In the genomic region with DNA sequence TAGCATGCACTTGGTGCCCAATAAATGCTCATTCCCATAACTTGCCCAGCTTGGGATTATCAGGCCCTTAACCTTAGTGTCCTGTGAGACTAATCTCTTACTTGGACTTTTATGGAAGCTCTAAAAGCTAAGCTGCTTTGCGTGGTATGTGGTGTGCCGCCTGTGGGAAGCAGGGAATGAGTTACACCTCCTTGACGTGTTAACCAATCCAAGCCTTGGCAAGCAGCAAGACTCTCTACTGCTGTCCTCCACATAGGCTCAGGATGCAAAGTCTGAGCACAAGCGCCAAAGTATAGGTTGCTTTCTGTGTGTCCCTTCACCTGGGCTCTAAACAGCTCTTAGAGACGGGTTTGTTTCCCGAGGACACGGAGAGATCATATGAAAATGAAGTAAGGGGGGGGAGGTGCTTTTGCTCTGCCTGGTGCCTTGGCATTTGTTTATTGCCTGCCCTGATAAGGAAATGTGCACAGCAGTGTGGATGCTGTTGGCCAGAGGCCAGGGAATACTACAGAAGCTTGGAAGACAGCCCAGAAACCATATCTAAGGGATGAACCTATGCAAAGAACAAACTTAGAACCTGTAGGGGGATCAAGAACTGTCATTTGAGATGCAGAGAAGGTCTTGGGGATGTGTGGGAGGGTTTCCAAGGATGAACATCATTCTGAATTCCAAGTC, we compare ENCODE assay signal across 16 mouse cellular contexts.
DNase-seq lines count a peak whose midpoint lies in the region; ATAC-seq and TF ChIP-seq lines count a peak whose summit lies in the region.
"Had no signal": no experiment of that assay in that cellular context is flagged by ENCODE, and none has a peak within 500 bp of the region (broad histone marks: within the 10 kb centered on the region; RNA-seq: fewer than 3 reads in every experiment).

No protein-coding gene starts in this region.

- H3K27me3 ChIP-seq in heart, embryonic 14.5 days (ENCODE audit: control insufficient read depth, insufficient read depth, low read length): no peaks in the 10 kb centered on the region
- no peaks in the 10 kb centered on the region for H3K27me3 ChIP-seq in lung, embryonic 14.5 days (ENCODE audit: insufficient read depth, low read length)
- H3K27me3 ChIP-seq in lung, postnatal 0 days (replicated peaks; ENCODE audit: insufficient read depth, low read length): no peaks in the 10 kb centered on the region
- H3K27me3 ChIP-seq in intestine, postnatal 0 days (replicated peaks; ENCODE audit: control insufficient read depth, insufficient read depth, low read length): no peaks in the 10 kb centered on the region

- peak overlapping the region in 1 of 2 experiments; percentile 62; a peak in 2 of 4 replicates for H3K27ac ChIP-seq in heart, embryonic 14.5 days (replicated peaks in 1 of 2; ENCODE audit: control insufficient read depth in 1 of 2, insufficient read depth in 1 of 2, low read depth in 2 of 2, low read length in 2 of 2)
- H3K27ac ChIP-seq in lung, embryonic 14.5 days (ENCODE audit: low read depth): no peak overlapping the region
- H3K27ac ChIP-seq in lung, postnatal 0 days (ENCODE audit: low read length): no peak overlapping the region
- no peak overlapping the region for H3K27ac ChIP-seq in intestine, postnatal 0 days (ENCODE audit: low read depth, low read length)
- H3K27ac ChIP-seq: gastrocnemius, adult 2 months; heart, embryonic 10.5 days; midbrain, embryonic 10.5 days had no signal

- intact Hi-C loops in heart, postnatal 36 days (cut with DNase I): no loop called here
- intact Hi-C loops in left cerebral cortex, postnatal 4 days (cut with DNase I): no loop called here

- 56% methylated on average over 7 of the region's 7 CpGs for WGBS in heart, embryonic 14.5 days
- 58% methylated on average over 7 of the region's 7 CpGs for WGBS in lung, embryonic 14.5 days
- 60% methylated on average over 7 of the region's 7 CpGs for WGBS in lung, postnatal 0 days
- WGBS in intestine, postnatal 0 days: 75% methylated on average over 7 of the region's 7 CpGs

- H3K4me3 ChIP-seq in heart, embryonic 14.5 days (ENCODE audit: control insufficient read depth in 1 of 2, insufficient read depth in 1 of 2, low read depth in 1 of 2, low read length in 2 of 2): no peak overlapping the region
- H3K4me3 ChIP-seq in lung, embryonic 14.5 days (ENCODE audit: low read depth, low read length): no peak overlapping the region
- H3K4me3 ChIP-seq in lung, postnatal 0 days (ENCODE audit: low read depth, low read length): no peak overlapping the region
- H3K4me3 ChIP-seq in intestine, postnatal 0 days (ENCODE audit: low read depth, low read length): no peak overlapping the region
- H3K4me3 ChIP-seq: gastrocnemius, adult 2 months; heart, embryonic 10.5 days; midbrain, embryonic 10.5 days had no signal

- DNase-seq in adrenal gland, adult 8-10 months: peak; percentile 5
- DNase-seq in adrenal gland, postnatal 36 days: no peak
- DNase-seq in heart, postnatal 36 days: no peak
- DNase-seq in lung, embryonic 14.5 days: peak; percentile 81
- no peak for DNase-seq in lung, postnatal 0 days (ENCODE audit: low spot score)
- peak; percentile 67 for DNase-seq in left cerebral cortex, postnatal 4 days
- DNase-seq: gastrocnemius, adult 2 months; kidney, postnatal 36 days; layer of hippocampus, postnatal 36 days; lung, postnatal 10 days had no signal

- H3K9me3 ChIP-seq in heart, embryonic 14.5 days (ENCODE audit: control insufficient read depth, low read length): no peaks in the 10 kb centered on the region
- no peaks in the 10 kb centered on the region for H3K9me3 ChIP-seq in lung, embryonic 14.5 days (ENCODE audit: low read depth, low read length)
- H3K9me3 ChIP-seq in lung, postnatal 0 days (ENCODE audit: low read length): no peaks in the 10 kb centered on the region
- no peaks in the 10 kb centered on the region for H3K9me3 ChIP-seq in intestine, postnatal 0 days (ENCODE audit: control insufficient read depth)
- H3K9me3 ChIP-seq: heart, embryonic 10.5 days; midbrain, embryonic 10.5 days had no signal

- H3K36me3 ChIP-seq in heart, embryonic 14.5 days (ENCODE audit: control insufficient read depth, insufficient read depth, low read length): no peaks in the 10 kb centered on the region
- H3K36me3 ChIP-seq in lung, embryonic 14.5 days (ENCODE audit: insufficient read depth): no peaks in the 10 kb centered on the region
- H3K36me3 ChIP-seq in lung, postnatal 0 days (ENCODE audit: insufficient read depth, low read length): no peaks in the 10 kb centered on the region
- H3K36me3 ChIP-seq in intestine, postnatal 0 days (ENCODE audit: control insufficient read depth, insufficient read depth): no peaks in the 10 kb centered on the region
- H3K36me3 ChIP-seq: heart, embryonic 10.5 days; midbrain, embryonic 10.5 days had no signal

- TF ChIP-seq EP300 in lung, postnatal 0 days (IDR thresholded peaks at IDR 0.05): no peak

- no peak for TF ChIP-seq CTCF in lung, embryonic 14.5 days (IDR thresholded peaks at IDR 0.05; ENCODE audit: low read depth)
- TF ChIP-seq CTCF in lung, postnatal 0 days (IDR thresholded peaks at IDR 0.05): no peak
- no peak for TF ChIP-seq CTCF in intestine, postnatal 0 days (IDR thresholded peaks at IDR 0.05; ENCODE audit: low read depth)

- no peak overlapping the region for H3K4me2 ChIP-seq in heart, embryonic 14.5 days (ENCODE audit: low read length)
- H3K4me2 ChIP-seq in lung, embryonic 14.5 days: no peak overlapping the region
- no peak overlapping the region for H3K4me2 ChIP-seq in lung, postnatal 0 days (replicated peaks; ENCODE audit: low read depth, low read length)
- H3K4me2 ChIP-seq in intestine, postnatal 0 days (replicated peaks; ENCODE audit: low read depth): no peak overlapping the region
- H3K4me2 ChIP-seq: liver, embryonic 11.5 days had no signal

- peaks cover 0 to 4% of the 10 kb centered on the region in 2 experiments; a peak in 1 of 4 replicates for H3K4me1 ChIP-seq in heart, embryonic 14.5 days (ENCODE audit: control insufficient read depth in 2 of 2, insufficient read depth in 2 of 2, low read length in 2 of 2)
- no peaks in the 10 kb centered on the region for H3K4me1 ChIP-seq in lung, embryonic 14.5 days (ENCODE audit: insufficient read depth)
- no peaks in the 10 kb centered on the region for H3K4me1 ChIP-seq in lung, postnatal 0 days (ENCODE audit: insufficient read depth, low read depth, low read length)
- H3K4me1 ChIP-seq in intestine, postnatal 0 days (replicated peaks; ENCODE audit: control insufficient read depth, insufficient read depth, low read length): no peaks in the 10 kb centered on the region
- H3K4me1 ChIP-seq: heart, embryonic 10.5 days; midbrain, embryonic 10.5 days had no signal

- peak; percentile 78 for ATAC-seq in heart, embryonic 14.5 days (ENCODE audit: insufficient number of reproducible peaks, insufficient read depth, low FRiP score, low read depth)
- peak; percentile 58; the same call in 1 of the 2 replicates for ATAC-seq in lung, embryonic 14.5 days (ENCODE audit: insufficient read depth)
- ATAC-seq in lung, postnatal 0 days: no peak
- ATAC-seq in intestine, postnatal 0 days: no peak
- ATAC-seq: inflammation-experienced regulatory T-cells, adult 6 months had no signal

- H3K9ac ChIP-seq in heart, embryonic 14.5 days (ENCODE audit: low read length): no peak overlapping the region
- no peak overlapping the region for H3K9ac ChIP-seq in lung, embryonic 14.5 days
- no peak overlapping the region for H3K9ac ChIP-seq in lung, postnatal 0 days (replicated peaks; ENCODE audit: low read depth)
- no peak overlapping the region for H3K9ac ChIP-seq in intestine, postnatal 0 days (ENCODE audit: low read depth, low read length)

Comparison
In these comparisons a context has a peak if more than half of its experiments do, and no peak if none do; other contexts are left out.
1. DNase-seq: peak in adrenal gland, adult 8-10 months (single experiment), lung, embryonic 14.5 days (single experiment) and left cerebral cortex, postnatal 4 days (single experiment); none in adrenal gland, postnatal 36 days (0 of 2), heart, postnatal 36 days (0 of 2) and lung, postnatal 0 days (single experiment).
2. ATAC-seq: peak in heart, embryonic 14.5 days (single experiment) and lung, embryonic 14.5 days (single experiment); none in lung, postnatal 0 days (single experiment) and intestine, postnatal 0 days (single experiment).